Mouse (Mus musculus) small intestine, adult 2 months (tissue): ENCODE measurements at regions not wholly inside any gene's neighbourhood (a gene's known extent, or its start where the extent isn't known, plus 50 kb on each side); places are given as distances from the start of the nearest gene placed in this dataset.

ENCODE experiments used
- CTCF ChIP-seq: fragments of 200-500 bp; IDR thresholded peaks from 2 replicates; pipeline ENCODE4 v1.5.1; 2012; ENCODE audit warnings: low read depth, mild to moderate bottlenecking, control low read depth, inconsistent platforms, low read length, moderate library complexity, mixed read lengths; ENCODE audit not compliant: insufficient replicate concordance, insufficient read length; ENCODE audit errors: extremely low read depth
- POLR2A ChIP-seq: fragments of 200-500 bp; IDR thresholded peaks from 2 replicates; pipeline ENCODE4 v1.6.1; 2012; ENCODE audit warnings: low read depth, mild to moderate bottlenecking, control low read depth, inconsistent platforms, low read length, moderate library complexity

GRCm38 (mm10) chr4:137115062-137115461 lies 66.5 kb upstream of the Zbtb40 start:
- TF ChIP-seq CTCF (no peak), POLR2A (no peak)
